In the genomic region with DNA sequence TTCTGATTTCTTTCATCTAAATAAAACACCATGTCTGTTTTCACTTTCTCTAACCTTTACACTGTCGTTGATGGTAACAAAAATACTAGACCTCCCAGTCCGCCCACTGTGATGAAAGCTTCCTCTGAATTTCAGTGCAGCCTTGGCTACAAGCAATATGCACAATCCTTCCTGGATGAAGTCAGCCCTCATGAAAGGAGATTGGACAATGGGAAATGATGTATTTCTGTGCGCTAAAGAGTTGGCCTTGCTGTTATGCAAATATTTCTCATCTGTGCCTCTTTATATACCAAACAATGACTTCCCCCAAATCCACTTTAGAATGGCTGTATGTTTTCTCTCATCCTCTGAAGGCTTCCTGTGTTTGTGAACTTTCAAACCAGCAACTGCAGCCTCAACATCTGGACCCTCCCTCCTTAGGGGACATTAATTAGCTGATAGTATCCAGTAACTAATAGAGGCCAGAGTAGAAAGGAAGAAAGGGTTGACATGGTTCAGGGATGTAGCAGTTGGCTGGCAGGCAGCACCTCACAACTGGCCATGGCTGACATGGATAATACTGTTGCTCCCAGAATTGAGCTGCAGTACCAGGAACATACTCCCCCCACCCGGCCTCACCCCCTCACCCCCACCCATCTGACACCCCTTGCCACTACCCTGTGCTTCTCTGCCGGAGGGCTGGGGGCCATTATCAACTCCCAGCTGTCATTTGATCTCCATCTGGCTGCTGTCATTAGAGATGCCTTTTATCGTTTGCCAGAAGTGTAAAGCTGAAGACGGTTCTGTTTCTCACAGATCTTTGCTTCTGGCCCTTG, we compare ENCODE assay signal across 9 mouse cellular contexts. TPM values are rescaled to one million over a fixed set of nuclear protein-coding genes. Genes with fewer than 3 reads are reported as not detected.
DNase-seq lines count a peak whose midpoint lies in the region; ATAC-seq lines count a peak whose summit lies in the region.
"Had no signal": no experiment of that assay in that cellular context is flagged by ENCODE, and none has a peak within 500 bp of the region (broad histone marks: within the 10 kb centered on the region; RNA-seq: fewer than 3 reads in every experiment).

No protein-coding gene starts in this region.

- H3K36me3 ChIP-seq in neural tube, embryonic 11.5 days (ENCODE audit: control insufficient read depth, insufficient read depth, low read length) = no peaks in the 10 kb centered on the region
- no peaks in the 10 kb centered on the region for H3K36me3 ChIP-seq in hindbrain, embryonic 12.5 days

- no peak overlapping the region for H3K9ac ChIP-seq in neural tube, embryonic 11.5 days (ENCODE audit: low read length)
- no peak overlapping the region for H3K9ac ChIP-seq in hindbrain, embryonic 12.5 days

- H3K4me2 ChIP-seq in neural tube, embryonic 11.5 days (ENCODE audit: low read depth) = no peak overlapping the region
- no peak overlapping the region for H3K4me2 ChIP-seq in hindbrain, embryonic 12.5 days (replicated peaks)

- no peaks in the 10 kb centered on the region for H3K27me3 ChIP-seq in neural tube, embryonic 11.5 days (ENCODE audit: control insufficient read depth, insufficient read depth, low read length)
- no peaks in the 10 kb centered on the region for H3K27me3 ChIP-seq in hindbrain, embryonic 12.5 days

- no peak overlapping the region for H3K4me3 ChIP-seq in neural tube, embryonic 11.5 days (ENCODE audit: low read depth, low read length)
- no peak overlapping the region for H3K4me3 ChIP-seq in hindbrain, embryonic 12.5 days

- peaks cover 6% of the 10 kb centered on the region; the same call in 1 of the 2 replicates for H3K4me1 ChIP-seq in neural tube, embryonic 11.5 days (ENCODE audit: control insufficient read depth, insufficient read depth, low read length)
- H3K4me1 ChIP-seq in hindbrain, embryonic 12.5 days = peaks cover 9% of the 10 kb centered on the region; the same call in 1 of the 2 replicates

- peak overlapping the region; percentile 27; the same call in 1 of the 2 replicates for H3K27ac ChIP-seq in neural tube, embryonic 11.5 days (ENCODE audit: low read depth, low read length)
- no peak overlapping the region; the same call in 1 of the 2 replicates for H3K27ac ChIP-seq in hindbrain, embryonic 12.5 days

- ATAC-seq in neural tube, embryonic 11.5 days (ENCODE audit: insufficient read depth, low FRiP score, low TSS enrichment) = peak; percentile 65
- peak; percentile 83 for ATAC-seq in hindbrain, embryonic 12.5 days (ENCODE audit: low FRiP score)
- peak; percentile 47 for ATAC-seq in megakaryocyte progenitor cell, adult 5-6 weeks (replicated peaks; ENCODE audit: poor library complexity)

- DNase-seq in neural tube, embryonic 11.5 days (ENCODE audit: low spot score) = peak; percentile 15
- DNase-seq in neural tube, embryonic 10.5 days (ENCODE audit: extremely low spot score, low spot score) = no peak
- DNase-seq in heart, adult 11 months = no peak
- no peak for DNase-seq in adrenal gland, adult (ENCODE audit: inconsistent age in 2 of 2, low spot score in 1 of 2)
- DNase-seq in right cerebral cortex, postnatal 14 days = no peak
- DNase-seq: heart, postnatal 14 days; right cerebral cortex, adult 18-20 months had no signal

- WGBS in neural tube, embryonic 11.5 days = 41% methylated on average over 7 of the region's 7 CpGs
- 30% methylated on average over 7 of the region's 7 CpGs for WGBS in hindbrain, embryonic 12.5 days

- no peaks in the 10 kb centered on the region for H3K9me3 ChIP-seq in neural tube, embryonic 11.5 days (ENCODE audit: control insufficient read depth, low read length)
- no peaks in the 10 kb centered on the region for H3K9me3 ChIP-seq in hindbrain, embryonic 12.5 days (replicated peaks)

RNA-seq across cellular contexts. Expression of gene Gadd45a, which starts 11.8 kb away (rescaled TPM):
- 21.3 and 23.6 TPM in 2 replicates for polyA plus RNA-seq in neural tube, embryonic 11.5 days (2014; fragmentation: Nextera tagmentation; extraction: Ambion mirVana)
- 25.0 and 30.3 TPM in 2 replicates for polyA plus RNA-seq in hindbrain, embryonic 12.5 days (2016; fragmentation: Nextera tagmentation; extraction: Ambion mirVana)
- 50.6 and 58.0 TPM in 2 replicates for total RNA-seq in megakaryocyte progenitor cell, adult 5-6 weeks (2015)
- 40.4 and 64.3 TPM in 2 replicates for total RNA-seq in megakaryocyte progenitor cell, adult 5-6 weeks (2017)
